Mouse (Mus musculus) liver, postnatal 0 days (tissue): Measurements from ENCODE around the gene Shmt2. TPM values are rescaled to one million over a fixed set of nuclear protein-coding genes. Genes with fewer than 3 reads are reported as not detected.

ENCODE experiments used
- ATAC-seq: fragments of 200-750 bp; cut with Nextera tagmentation; 2 replicates; pipeline ENCODE4 v1.8.0; 2017; ENCODE audit warnings: mild to moderate bottlenecking, moderate library complexity
- DNase-seq: peaks from one replicate; pipeline ENCODE4 v3.0.0-alpha.2; 2016
- H3K27ac ChIP-seq: fragments of 300-500 bp; sonication (generic); 2 replicates; pipeline ENCODE4 v1.5.1; 2014; ENCODE audit warnings: antibody characterized with exemption, moderate library complexity, mild to moderate bottlenecking, low read depth
- H3K27me3 ChIP-seq: fragments of 300-500 bp; sonication (generic); 2 replicates; pipeline ENCODE4 v1.6.1; 2014; ENCODE audit warnings: low read length, control low read depth, mixed read lengths; ENCODE audit not compliant: insufficient read depth
- H3K36me3 ChIP-seq: fragments of 300-500 bp; sonication (generic); replicated peaks from 2 replicates; pipeline ENCODE4 v1.6.1; 2014; ENCODE audit warnings: mild to moderate bottlenecking, control low read depth, low read length, moderate library complexity, mixed read lengths; ENCODE audit not compliant: insufficient read depth
- H3K4me1 ChIP-seq: fragments of 300-500 bp; sonication (generic); 2 replicates; pipeline ENCODE4 v1.6.1; 2014; ENCODE audit warnings: antibody characterized with exemption, mild to moderate bottlenecking, control low read depth; ENCODE audit not compliant: insufficient read depth
- H3K4me2 ChIP-seq: fragments of 300-500 bp; sonication (generic); 2 replicates; pipeline ENCODE4 v1.6.1; 2014; ENCODE audit warnings: low read depth, mild to moderate bottlenecking, low read length, moderate library complexity, mixed read lengths
- H3K4me3 ChIP-seq: fragments of 300-500 bp; sonication (generic); 2 replicates; pipeline ENCODE4 v1.5.1; 2014; ENCODE audit warnings: low read depth, low read length
- H3K9ac ChIP-seq: fragments of 300-500 bp; sonication (generic); replicated peaks from 2 replicates; pipeline ENCODE4 v1.6.1; 2014; ENCODE audit warnings: mild to moderate bottlenecking, moderate library complexity
- H3K9me3 ChIP-seq: fragments of 300-500 bp; sonication (generic); 2 replicates; pipeline ENCODE4 v1.6.1; 2016; ENCODE audit warnings: mild to moderate bottlenecking, control low read depth, low read length, mixed read lengths
- CTCF ChIP-seq: sonication (generic); IDR thresholded peaks from 2 replicates; pipeline ENCODE4 v1.5.1; 2016; ENCODE audit warnings: antibody characterized with exemption, low read depth
- EP300 ChIP-seq: IDR thresholded peaks from 2 replicates; pipeline ENCODE4 v1.6.1; 2016; ENCODE audit warnings: antibody characterized with exemption, low read depth, mild to moderate bottlenecking
- WGBS: fragments of 180-500 bp; shearing (Covaris S2); extraction: QIAGEN DNeasy Blood & Tissue Kit; methylation state at CpG from one replicate; pipeline ENCODE4 v1.1.7; 2014; ENCODE audit not compliant: insufficient replicate concordance; 5-methylcytosine and 5-hydroxymethylcytosine counted together
- polyA plus RNA-seq: library from polyadenylated mRNA; unstranded; fragments of >200 nt; fragmentation: Nextera tagmentation; extraction: Ambion mirVana; gene quantifications from 2 replicates; pipeline ENCODE4 v1.2.1, GENCODE M21; 2015

Shmt2 gene
- polyA plus RNA-seq, 1 experiment from 2014 or later, result 75.0 TPM

GRCm38 (mm10) chr10:127514111-127514698 is 8.0 kb downstream of the Shmt2 start:
- peak overlapping the region; percentile 71 for H3K4me2 ChIP-seq
- H3K9ac ChIP-seq, result peak overlapping the region; percentile 57; the same call in 1 of the 2 replicates
- H3K4me3 ChIP-seq, result peak overlapping the region; percentile 35; the same call in 1 of the 2 replicates

GRCm38 (mm10) chr10:127513501-127514091 is 8.6 kb downstream of the Shmt2 start:
- 1% methylated on average over 16 of the region's 16 CpGs for WGBS
- Histone ChIP-seq H3K9me3 (no peaks in the 10 kb centered on the region), H3K4me2 (peak overlapping the region; percentile 71), H3K36me3 (peaks cover 18% of the 10 kb centered on the region), H3K4me1 (peaks cover 59% of the 10 kb centered on the region), H3K27me3 (peaks cover 64% of the 10 kb centered on the region), H3K27ac (no peak overlapping the region), H3K9ac (peak overlapping the region; percentile 47), H3K4me3 (peak overlapping the region; percentile 31)
- DNase-seq, result peak; percentile 57
- ATAC-seq, result peak; percentile 33
- TF ChIP-seq CTCF, result no peak
- TF ChIP-seq EP300, result no peak

More at GRCm38 (mm10) chr10:127514111-127514698, 8.0 kb downstream of the Shmt2 start:
- peaks cover 52% of the 10 kb centered on the region for H3K4me1 ChIP-seq
- 14% methylated on average over 13 of the region's 13 CpGs for WGBS
- H3K27me3 ChIP-seq, result peaks cover 58% of the 10 kb centered on the region
- DNase-seq (no peak), ATAC-seq (no peak)
- peak overlapping the region; percentile 82; the same call in 1 of the 2 replicates for H3K27ac ChIP-seq
- peaks cover 24% of the 10 kb centered on the region for H3K36me3 ChIP-seq
- no peak for TF ChIP-seq CTCF
- no peaks in the 10 kb centered on the region for H3K9me3 ChIP-seq

DNA sequence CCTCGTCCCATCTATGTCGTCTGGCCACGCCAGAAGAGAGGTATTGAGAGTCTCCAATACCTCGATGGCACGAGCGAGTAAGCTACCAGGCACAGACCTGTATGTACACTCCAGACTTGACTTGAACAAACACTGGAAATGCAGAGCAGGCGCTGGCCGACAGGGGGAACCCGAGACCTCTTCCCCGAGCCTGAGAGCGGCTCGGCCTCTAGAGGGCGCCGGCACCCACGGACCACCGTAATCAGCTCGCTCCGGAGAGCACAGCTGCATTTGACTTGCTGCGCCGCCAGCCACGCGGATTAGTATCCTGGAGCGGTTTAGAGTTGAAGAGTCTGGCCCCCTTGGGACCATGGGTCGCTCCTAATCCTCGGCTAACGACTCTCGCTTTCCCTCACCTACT is 9.4 kb downstream of the Shmt2 start:
- H3K27me3 ChIP-seq, result peaks cover 71% of the 10 kb centered on the region
- WGBS, result 0% methylated on average over 27 of the region's 27 CpGs
- TF ChIP-seq EP300 (no peak), CTCF (peak; percentile 100)
- H3K36me3 ChIP-seq, result peaks cover 10% of the 10 kb centered on the region
- H3K4me2 ChIP-seq, result peak overlapping the region; percentile 71
- ATAC-seq, result peak; percentile 68
- peak; percentile 97 for DNase-seq
- peak overlapping the region; percentile 47 for H3K4me3 ChIP-seq
- peak overlapping the region; percentile 29; the same call in 1 of the 2 replicates for H3K27ac ChIP-seq
- peak overlapping the region; percentile 47; the same call in 1 of the 2 replicates for H3K9ac ChIP-seq
- H3K9me3 ChIP-seq, result no peaks in the 10 kb centered on the region
- H3K4me1 ChIP-seq, result peaks cover 61% of the 10 kb centered on the region

DNA sequence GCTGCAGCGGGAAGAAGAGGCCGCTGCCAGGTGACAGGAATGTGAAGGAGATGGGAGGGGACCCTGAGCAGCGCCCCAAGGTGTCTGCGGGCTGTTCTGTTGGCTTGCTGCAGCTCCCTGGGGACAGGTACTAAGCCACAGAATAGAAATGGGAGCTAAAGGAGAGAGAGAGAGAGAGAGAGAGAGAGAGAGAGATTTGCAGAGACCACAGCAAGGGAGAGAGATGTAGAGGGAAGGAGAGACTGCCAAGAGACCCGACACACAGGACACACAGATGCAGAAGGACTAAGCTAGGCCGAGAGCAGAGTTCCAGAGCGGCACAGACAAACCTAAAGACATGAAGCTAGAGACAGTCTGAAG is 10.0 kb downstream of the Shmt2 start:
- Histone ChIP-seq H3K4me1 (peaks cover 56% of the 10 kb centered on the region), H3K9me3 (no peaks in the 10 kb centered on the region), H3K9ac (no peak overlapping the region), H3K36me3 (peaks cover 4% of the 10 kb centered on the region), H3K4me3 (peak overlapping the region; percentile 47), H3K27me3 (peaks cover 73% of the 10 kb centered on the region), H3K4me2 (peak overlapping the region; percentile 71), H3K27ac (no peak overlapping the region)
- 5% methylated on average over 7 of the region's 7 CpGs for WGBS
- DNase-seq, result no peak
- TF ChIP-seq CTCF (no peak), EP300 (no peak)
- no peak for ATAC-seq

- no peaks in the 10 kb centered on the region for H3K36me3 ChIP-seq
- H3K27me3 ChIP-seq, result peaks cover 73% of the 10 kb centered on the region
- H3K4me1 ChIP-seq, result peaks cover 51% of the 10 kb centered on the region
- TF ChIP-seq EP300 (no peak), CTCF (no peak; the same call in 1 of the 2 replicates)
- H3K27ac ChIP-seq, result no peak overlapping the region
- no peak overlapping the region for H3K9ac ChIP-seq
- H3K4me2 ChIP-seq, result peak overlapping the region; percentile 71
- under 1% methylated on average over 46 of the region's 46 CpGs for WGBS
- DNase-seq (peak; percentile 53), ATAC-seq (no peak)
- peak overlapping the region; percentile 47 for H3K4me3 ChIP-seq
- no peaks in the 10 kb centered on the region for H3K9me3 ChIP-seq
These were observed 10.5 kb downstream of the Shmt2 start for GRCm38 (mm10) chr10:127511634-127512306.

GRCm38 (mm10) chr10:127510895-127511617 is 11.2 kb downstream of the Shmt2 start:
- H3K9me3 ChIP-seq, result no peaks in the 10 kb centered on the region
- TF ChIP-seq EP300 (no peak), CTCF (no peak)
- no peaks in the 10 kb centered on the region for H3K36me3 ChIP-seq
- H3K9ac ChIP-seq, result no peak overlapping the region
- WGBS, result 15% methylated on average over 11 of the region's 11 CpGs
- no peak overlapping the region for H3K27ac ChIP-seq
- peak overlapping the region; percentile 47 for H3K4me3 ChIP-seq
- ATAC-seq, result no peak
- H3K4me2 ChIP-seq, result peak overlapping the region; percentile 71
- H3K4me1 ChIP-seq, result peaks cover 44% of the 10 kb centered on the region
- H3K27me3 ChIP-seq, result peaks cover 73% of the 10 kb centered on the region
- DNase-seq, result no peak
